In the genomic region with DNA sequence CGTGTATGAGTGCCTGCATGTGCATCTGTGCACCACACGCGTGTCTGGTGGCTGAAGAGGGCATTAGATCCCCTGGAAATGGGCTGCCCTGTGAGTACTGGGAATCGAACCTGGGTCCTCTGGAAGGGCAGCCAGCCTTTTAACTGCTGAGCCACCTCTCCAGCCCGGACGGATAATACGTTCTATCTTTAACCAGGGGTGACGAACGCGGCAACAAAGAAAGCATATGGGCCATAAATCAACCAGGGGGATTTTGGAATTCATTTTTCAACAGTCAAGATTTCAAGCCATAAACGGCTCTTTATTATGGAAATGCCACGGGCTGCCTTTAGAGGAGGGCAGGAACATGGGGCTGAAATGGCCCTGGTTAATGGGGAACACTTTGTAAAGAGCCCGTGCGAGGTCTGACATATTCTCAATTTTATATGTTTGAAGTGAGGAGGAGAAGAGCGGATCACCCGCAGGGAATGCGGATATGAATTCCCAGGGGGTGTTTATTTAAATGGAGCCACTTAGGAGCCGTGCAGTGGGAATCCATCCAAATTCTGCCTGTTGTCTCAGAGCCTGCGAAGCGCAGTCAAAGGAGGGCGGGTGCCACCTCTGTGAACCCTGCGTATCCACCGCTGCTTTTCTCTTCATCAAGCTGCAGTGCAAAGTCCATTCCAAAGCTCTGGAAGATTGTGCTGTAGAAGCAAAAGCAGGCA, we compare ENCODE assay signal across 8 mouse cellular contexts.
DNase-seq lines count a peak whose midpoint lies in the region; ATAC-seq lines count a peak whose summit lies in the region.

No protein-coding gene starts in this region.

- H3K4me1 ChIP-seq in hindbrain, embryonic 14.5 days (replicated peaks; ENCODE audit: control insufficient read depth, insufficient read depth, low read length): peaks cover 19% of the 10 kb centered on the region
- H3K4me1 ChIP-seq in limb, embryonic 12.5 days (replicated peaks): peaks cover 17% of the 10 kb centered on the region
- peaks cover 7% of the 10 kb centered on the region for H3K4me1 ChIP-seq in stomach, embryonic 14.5 days (ENCODE audit: control insufficient read depth, insufficient read depth, low read length)

- H3K27ac ChIP-seq in hindbrain, embryonic 14.5 days: no peak overlapping the region
- peak overlapping the region; percentile 25; the same call in 1 of the 2 replicates for H3K27ac ChIP-seq in limb, embryonic 12.5 days
- peak overlapping the region; percentile 67 for H3K27ac ChIP-seq in stomach, embryonic 14.5 days (ENCODE audit: low read length)

- ATAC-seq in hindbrain, embryonic 14.5 days (ENCODE audit: low FRiP score): 0 out of 2 replicates have a peak, but pooled peaks have one; percentile 17
- ATAC-seq in limb, embryonic 12.5 days (ENCODE audit: insufficient number of reproducible peaks, insufficient read depth, low FRiP score, low TSS enrichment, low read depth): no peak
- peak; percentile 33; the same call in 1 of the 2 replicates for ATAC-seq in stomach, embryonic 14.5 days (ENCODE audit: insufficient number of reproducible peaks, insufficient read depth, low FRiP score, low read depth)
- ATAC-seq in CD4-positive, CD25-positive, alpha-beta regulatory T cell, adult 4 months: no peak
- ATAC-seq in erythroblast, adult 5-6 weeks (replicated peaks; ENCODE audit: low FRiP score, poor library complexity, severe bottlenecking): no peak

- H3K4me2 ChIP-seq in hindbrain, embryonic 14.5 days (replicated peaks): no peak overlapping the region
- no peak overlapping the region for H3K4me2 ChIP-seq in limb, embryonic 12.5 days
- H3K4me2 ChIP-seq in stomach, embryonic 14.5 days (replicated peaks; ENCODE audit: low read depth, low read length): peak overlapping the region; percentile 17; the same call in 1 of the 2 replicates

- no peaks in the 10 kb centered on the region for H3K27me3 ChIP-seq in hindbrain, embryonic 14.5 days (ENCODE audit: control insufficient read depth, insufficient read depth, low read length)
- H3K27me3 ChIP-seq in limb, embryonic 12.5 days: no peaks in the 10 kb centered on the region
- no peaks in the 10 kb centered on the region for H3K27me3 ChIP-seq in stomach, embryonic 14.5 days (ENCODE audit: control insufficient read depth, insufficient read depth, low read length)

- no peaks in the 10 kb centered on the region for H3K36me3 ChIP-seq in hindbrain, embryonic 14.5 days (replicated peaks; ENCODE audit: control insufficient read depth, insufficient read depth)
- no peaks in the 10 kb centered on the region for H3K36me3 ChIP-seq in limb, embryonic 12.5 days
- H3K36me3 ChIP-seq in stomach, embryonic 14.5 days (ENCODE audit: control insufficient read depth, insufficient read depth, low read length): no peaks in the 10 kb centered on the region

- peak; percentile 24 for DNase-seq in ovary, postnatal 36 days (ENCODE audit: low spot score)
- DNase-seq in ovary, postnatal 14 days (ENCODE audit: low spot score): no peak
- peak; percentile 43 for DNase-seq in hindbrain, embryonic 14.5 days (ENCODE audit: low spot score)
- DNase-seq in cerebellum, postnatal 4 days (ENCODE audit: low spot score in 2 of 2): no peak

- WGBS in hindbrain, embryonic 14.5 days: 17% methylated on average over 23 of the region's 23 CpGs
- WGBS in limb, embryonic 12.5 days: 57% methylated on average over 23 of the region's 23 CpGs
- WGBS in stomach, embryonic 14.5 days: 28% methylated on average over 23 of the region's 23 CpGs

- H3K9ac ChIP-seq in hindbrain, embryonic 14.5 days: no peak overlapping the region
- no peak overlapping the region for H3K9ac ChIP-seq in limb, embryonic 12.5 days (replicated peaks)
- H3K9ac ChIP-seq in stomach, embryonic 14.5 days (replicated peaks; ENCODE audit: low read depth, low read length): no peak overlapping the region

- no peaks in the 10 kb centered on the region for H3K9me3 ChIP-seq in hindbrain, embryonic 14.5 days (ENCODE audit: control insufficient read depth, low read length)
- H3K9me3 ChIP-seq in limb, embryonic 12.5 days: no peaks in the 10 kb centered on the region
- no peaks in the 10 kb centered on the region for H3K9me3 ChIP-seq in stomach, embryonic 14.5 days (ENCODE audit: control insufficient read depth, low read depth, low read length)

- H3K4me3 ChIP-seq in hindbrain, embryonic 14.5 days (replicated peaks; ENCODE audit: low read length): no peak overlapping the region
- H3K4me3 ChIP-seq in limb, embryonic 12.5 days (replicated peaks): no peak overlapping the region
- H3K4me3 ChIP-seq in stomach, embryonic 14.5 days (ENCODE audit: low read depth, low read length): no peak overlapping the region

Comparison
In these comparisons a context has a peak if more than half of its experiments do, and no peak if none do; other contexts are left out.
1. DNase-seq: peak in ovary, postnatal 36 days (single experiment) and hindbrain, embryonic 14.5 days (single experiment); none in ovary, postnatal 14 days (single experiment) and cerebellum, postnatal 4 days (0 of 2).
2. ATAC-seq: peak in hindbrain, embryonic 14.5 days (single experiment) and stomach, embryonic 14.5 days (single experiment); none in limb, embryonic 12.5 days (single experiment), CD4-positive, CD25-positive, alpha-beta regulatory T cell, adult 4 months (single experiment) and erythroblast, adult 5-6 weeks (single experiment).